Comparison of ENCODE assay signal across 8 mouse cellular contexts in genomic region chr4:133344112-133344511, GRCm38 (mm10). TPM values are rescaled to one million over a fixed set of nuclear protein-coding genes. Genes with fewer than 3 reads are reported as not detected.
DNase-seq lines count a peak whose midpoint lies in the region; ATAC-seq and TF ChIP-seq lines count a peak whose summit lies in the region.

No protein-coding gene starts in this region.

- ATAC-seq in hindbrain, postnatal 0 days, result no peak
- 0 out of 2 replicates have a peak, but pooled peaks have one; percentile 36 for ATAC-seq in megakaryocyte progenitor cell, adult 5-6 weeks (replicated peaks; ENCODE audit: poor library complexity)

- H3K9ac ChIP-seq in hindbrain, postnatal 0 days (replicated peaks; ENCODE audit: low read length), result no peak overlapping the region

- intact Hi-C loops in left cerebral cortex, postnatal 4 days (cut with DNase I), result no loop called here

- no peak for TF ChIP-seq POLR2A in cerebellum, adult 2 months (IDR thresholded peaks at IDR 0.05; ENCODE audit: borderline replicate concordance, insufficient read depth, low read length)

- 4% methylated on average over 4 of the region's 4 CpGs for WGBS in cerebellum, adult 2 months
- WGBS in hindbrain, postnatal 0 days, result 5% methylated on average over 4 of the region's 4 CpGs

- DNase-seq in cerebellum, adult 2 months, result peak; percentile 25 to 43
- no peak for DNase-seq in cerebellum, adult 11 months
- peak; percentile 56 for DNase-seq in left cerebral cortex, postnatal 4 days
- no peak for DNase-seq in left cerebral cortex, adult 11 months (ENCODE audit: low spot score)
- DNase-seq in adipocyte (ENCODE audit: low spot score), result peak; percentile 54
- DNase-seq in hindbrain, postnatal 0 days (ENCODE audit: low spot score), result peak; percentile 70
- no peak for DNase-seq in frontal cortex, postnatal 25 days (ENCODE audit: low spot score in 2 of 2)

- TF ChIP-seq CTCF in cerebellum, adult 2 months (IDR thresholded peaks at IDR 0.05; ENCODE audit: borderline replicate concordance, insufficient read depth, low read depth, low read length), result peak; percentile 70
- peak; percentile 90 for TF ChIP-seq CTCF in hindbrain, postnatal 0 days (IDR thresholded peaks at IDR 0.05; ENCODE audit: low read depth)

- no peaks in the 10 kb centered on the region for H3K9me3 ChIP-seq in hindbrain, postnatal 0 days (ENCODE audit: low read length)

- no peaks in the 10 kb centered on the region for H3K27me3 ChIP-seq in cerebellum, adult 2 months (ENCODE audit: control insufficient read depth, insufficient read depth, low read length)
- no peaks in the 10 kb centered on the region for H3K27me3 ChIP-seq in hindbrain, postnatal 0 days (ENCODE audit: insufficient read depth, low read length)

- H3K4me1 ChIP-seq in cerebellum, adult 2 months (ENCODE audit: control insufficient read depth, insufficient read depth, low read length), result no peaks in the 10 kb centered on the region
- no peaks in the 10 kb centered on the region for H3K4me1 ChIP-seq in hindbrain, postnatal 0 days (ENCODE audit: insufficient read depth, low read length)

- no peak overlapping the region for H3K4me3 ChIP-seq in cerebellum, adult 2 months (replicated peaks; ENCODE audit: insufficient read depth, low read depth, low read length)
- no peak overlapping the region for H3K4me3 ChIP-seq in hindbrain, postnatal 0 days (ENCODE audit: low read length)

- H3K27ac ChIP-seq in cerebellum, adult 2 months (ENCODE audit: insufficient read depth, low read length), result no peak overlapping the region
- no peak overlapping the region for H3K27ac ChIP-seq in hindbrain, postnatal 0 days

- H3K36me3 ChIP-seq in hindbrain, postnatal 0 days (ENCODE audit: insufficient read depth, low read length), result no peaks in the 10 kb centered on the region

- H3K4me2 ChIP-seq in hindbrain, postnatal 0 days (ENCODE audit: low read depth, low read length), result no peak overlapping the region

RNA-seq across cellular contexts. Expression of gene Wdtc1, which starts 9.2 kb away (rescaled TPM):
- polyA plus RNA-seq in cerebellum, adult 2 months (2012; rRNA removed), result 46.3 and 46.6 TPM in 2 replicates
- 10 to 100 TPM; 52.0 to 52.9 TPM for total RNA-seq in left cerebral cortex, postnatal 4 days (2021)
- 47.7 and 51.9 TPM in 2 replicates for total RNA-seq in hindbrain, postnatal 0 days (2014; rRNA removed)
- 12.8 and 14.9 TPM in 2 replicates for polyA plus RNA-seq in hindbrain, postnatal 0 days (2015; fragmentation: Nextera tagmentation; extraction: Ambion mirVana)
- total RNA-seq in megakaryocyte progenitor cell, adult 5-6 weeks (2015), result 10.3 and 10.6 TPM in 2 replicates
- total RNA-seq in megakaryocyte progenitor cell, adult 5-6 weeks (2017), result 7.6 and 8.7 TPM in 2 replicates

RNA-seq across cellular contexts. Expression of gene Slc9a1, which starts 25.4 kb away (rescaled TPM):
- polyA plus RNA-seq in cerebellum, adult 2 months (2012; rRNA removed), result 47.6 and 49.5 TPM in 2 replicates
- 10 to 100 TPM; 30.4 to 36.2 TPM for total RNA-seq in left cerebral cortex, postnatal 4 days (2021)
- total RNA-seq in hindbrain, postnatal 0 days (2014; rRNA removed), result 21.2 and 21.7 TPM in 2 replicates
- polyA plus RNA-seq in hindbrain, postnatal 0 days (2015; fragmentation: Nextera tagmentation; extraction: Ambion mirVana), result 8.2 and 10.1 TPM in 2 replicates
- 15.1 and 16.1 TPM in 2 replicates for total RNA-seq in megakaryocyte progenitor cell, adult 5-6 weeks (2015)
- total RNA-seq in megakaryocyte progenitor cell, adult 5-6 weeks (2017), result 6.3 and 7.3 TPM in 2 replicates

Comparison
In these comparisons a context has a peak if more than half of its experiments do, and no peak if none do; other contexts are left out.
1. DNase-seq: peak in cerebellum, adult 2 months (2 of 2), left cerebral cortex, postnatal 4 days (single experiment), adipocyte (single experiment) and hindbrain, postnatal 0 days (single experiment); none in cerebellum, adult 11 months (single experiment), left cerebral cortex, adult 11 months (single experiment) and frontal cortex, postnatal 25 days (0 of 2).